Mouse (Mus musculus) layer of hippocampus, adult 18-20 months (tissue): ENCODE results near the gene Ccdc159. TPM values are rescaled to one million over a fixed set of nuclear protein-coding genes. Genes with fewer than 3 reads are reported as not detected.
A peak's percentile ranks its signal among the peaks of the same experiment; 100 is the strongest.

ENCODE experiments used
- DNase-seq, 2 experiments: peaks; one replicate each; pipeline ENCODE4 v3.0.0; 2022; ENCODE audit warnings: low spot score in 2 of 2
- total RNA-seq, 2 experiments: library from RNA; stranded (reverse); gene quantifications; 2 replicates each; pipeline ENCODE4 v1.2.3; 2021

Gene Ccdc159
- total RNA-seq, 2 experiments from 2014 or later: 16.3 to 16.5 TPM

- DNase-seq: no peak
Observed at GRCm38 (mm10) chr9:21960135-21960534, 32.9 kb downstream of the Ccdc159 start.

GRCm38 (mm10) chr9:21960558-21961208, 33.4 kb downstream of the Ccdc159 start:
- no peak for DNase-seq

- no peak for DNase-seq
Observed at GRCm38 (mm10) chr9:21961366-21961980, 34.2 kb downstream of the Ccdc159 start.

GRCm38 (mm10) chr9:21962010-21962409, 34.7 kb downstream of the Ccdc159 start:
- no peak for DNase-seq

GRCm38 (mm10) chr9:21962416-21963059, 35.3 kb downstream of the Ccdc159 start:
- peak; percentile 79 to 87 for DNase-seq

GRCm38 (mm10) chr9:21963417-21963816, 36.1 kb downstream of the Ccdc159 start, which contains the start of gene Epor:
Gene Epor (minus strand): TSS chr9:21963506.
- no peak for DNase-seq

- no peak for DNase-seq
Observed at GRCm38 (mm10) chr9:21968883-21969282, 41.6 kb downstream of the Ccdc159 start.

GRCm38 (mm10) chr9:21969304-21969703, 42.0 kb downstream of the Ccdc159 start:
- DNase-seq: no peak

GRCm38 (mm10) chr9:21976626-21977175, 49.4 kb downstream of the Ccdc159 start:
- no peak for DNase-seq

- DNase-seq: no peak
Observed at GRCm38 (mm10) chr9:21977331-21977730, 50.1 kb downstream of the Ccdc159 start.

- DNase-seq: no peak
Observed at GRCm38 (mm10) chr9:21977972-21978371, 50.7 kb downstream of the Ccdc159 start.

- DNase-seq: no peak
Observed at GRCm38 (mm10) chr9:21978398-21979128, 51.3 kb downstream of the Ccdc159 start.

GRCm38 (mm10) chr9:21983911-21984310, 56.6 kb downstream of the Ccdc159 start:
- no peak for DNase-seq

Other genes with a start within 250 kb of the Ccdc159 start
- 10 to 100 TPM; 13.1 to 15.4 TPM for gene Ldlr, start 204.0 kb upstream of the Ccdc159 start, total RNA-seq
- 1 to 10 TPM; 1.9 to 2.7 TPM for gene Spc24, start 167.2 kb upstream of the Ccdc159 start, total RNA-seq
- 1 to 10 TPM; 7.4 to 7.6 TPM for gene Kank2, start 128.7 kb upstream of the Ccdc159 start, total RNA-seq
- gene Angptl8, start 92.0 kb upstream of the Ccdc159 start, total RNA-seq: not detected
- 10 to 100 TPM; 11.3 to 13.1 TPM for gene Dock6, start 74.8 kb upstream of the Ccdc159 start, total RNA-seq
- 10 to 100 TPM; 17.7 to 19.3 TPM for gene Rab3d, start 9.3 kb upstream of the Ccdc159 start, total RNA-seq
- gene Tmem205, start 85 bp downstream of the Ccdc159 start, total RNA-seq: 10 to 100 TPM; 40.2 to 42.2 TPM
- 100 to 1,000 TPM; 273 to 278 TPM for gene Plppr2, start 9.6 kb downstream of the Ccdc159 start, total RNA-seq
- 10 to 100 TPM; 13.3 to 13.7 TPM for gene Swsap1, start 28.3 kb downstream of the Ccdc159 start, total RNA-seq
- 1 to 10 TPM; 9.0 to 9.1 TPM for gene Epor, start 36.0 kb downstream of the Ccdc159 start, total RNA-seq
- 1 to 10 TPM; 2.2 to 2.6 TPM for gene Rgl3, start 62.0 kb downstream of the Ccdc159 start, total RNA-seq
- gene Ccdc151, start 75.2 kb downstream of the Ccdc159 start, total RNA-seq: 1 to 10 TPM; 8.6 to 8.9 TPM
- 100 to 1,000 TPM; 106 to 115 TPM for gene Prkcsh, start 75.3 kb downstream of the Ccdc159 start, total RNA-seq
- gene Elavl3, start 124.6 kb downstream of the Ccdc159 start, total RNA-seq: 100 to 1,000 TPM; 168 to 172 TPM
- 1 to 10 TPM; 2.0 to 4.4 TPM for gene Gm49318, start 143.8 kb downstream of the Ccdc159 start, total RNA-seq
- 10 to 100 TPM; 20.8 to 21.7 TPM for gene Zfp653, start 143.9 kb downstream of the Ccdc159 start, total RNA-seq
- 10 to 100 TPM; 49.8 to 51.3 TPM for gene Ecsit, start 158.0 kb downstream of the Ccdc159 start, total RNA-seq
- under 1 TPM in 1 of 2 experiments, not detected in 1; 0.53 TPM for gene Cnn1, start 171.7 kb downstream of the Ccdc159 start, total RNA-seq
- gene Elof1, start 189.7 kb downstream of the Ccdc159 start, total RNA-seq: 10 to 100 TPM; 56.4 to 58.4 TPM
- under 1 TPM; 0.41 to 0.84 TPM for gene Acp5, start 208.2 kb downstream of the Ccdc159 start, total RNA-seq
- 10 to 100 TPM; 45.4 to 48.3 TPM for gene Pigyl, start 229.4 kb downstream of the Ccdc159 start, total RNA-seq